Mouse (Mus musculus): ENCODE data around the gene Pyy.

- no peak for TF ChIP-seq POLR2A (IDR thresholded peaks at IDR 0.05; ENCODE audit: borderline replicate concordance, extremely low read depth, insufficient read depth, insufficient read length, poor library complexity, severe bottlenecking)
- no peak for TF ChIP-seq CTCF (IDR thresholded peaks at IDR 0.05; ENCODE audit: borderline replicate concordance, extremely low read depth, insufficient read depth, insufficient read length)
Measured at GRCm38 (mm10) chr11:102073722-102074121, 33.9 kb downstream of the Pyy start.
